Mouse (Mus musculus) cerebellum, adult 9-10 months (tissue): Measurements from ENCODE around the gene Cyp2d10.
"Not testable (repeated sequence)": the region's sequence is repeated elsewhere in the genome, so short reads cannot be mapped to it uniquely, and the experiment has no call there.

ENCODE experiments used
- DNase-seq: peaks from one replicate; pipeline ENCODE4 v3.0.0; 2022

Cyp2d10 gene

DNA sequence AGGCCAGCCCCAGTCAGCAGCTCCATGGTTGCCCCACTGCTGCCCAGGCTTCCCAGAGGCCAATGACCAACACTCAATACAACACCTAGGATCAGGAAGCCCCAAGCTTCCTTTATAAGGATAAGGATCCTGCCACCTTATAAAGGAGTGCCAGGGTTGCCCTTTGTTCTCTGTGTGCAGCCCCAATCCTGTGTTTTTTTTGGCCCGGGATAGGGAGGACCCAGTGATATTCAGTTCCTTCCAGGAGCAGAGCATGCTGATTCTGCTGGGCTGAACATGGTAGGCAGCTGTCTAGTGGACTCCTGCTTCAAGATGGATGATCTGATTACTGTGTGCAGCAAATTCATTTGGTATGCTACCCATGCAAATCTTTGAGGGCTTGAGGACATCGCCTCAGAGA is 13.1 kb downstream of the Cyp2d10 start, which contains the start of gene Cyp2d11:
Gene Cyp2d11 (minus strand): TSS at position 101 of the 400 bp plus-strand sequence.
- not testable (repeated sequence) for DNase-seq

DNA sequence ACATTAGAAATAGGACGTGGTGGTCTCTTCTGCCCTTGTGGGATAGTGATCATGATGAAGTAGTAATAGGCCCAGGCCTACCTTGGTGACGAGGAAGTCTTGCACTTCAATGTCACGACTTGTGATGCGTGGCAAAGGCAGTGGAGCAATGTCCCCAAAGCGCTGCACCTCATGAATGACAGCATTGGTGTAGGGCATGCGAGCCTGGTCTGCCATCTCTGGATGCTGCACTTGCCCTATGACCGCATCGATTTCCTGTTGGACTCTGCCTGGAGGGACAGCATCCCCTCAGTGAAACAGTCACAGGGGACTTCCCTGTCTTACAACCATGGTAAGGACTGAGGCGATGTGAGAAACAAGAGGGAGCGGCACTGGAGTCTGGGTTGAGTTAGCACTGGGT is 17.1 kb downstream of the Cyp2d10 start:
- DNase-seq, result not testable (repeated sequence)

DNA sequence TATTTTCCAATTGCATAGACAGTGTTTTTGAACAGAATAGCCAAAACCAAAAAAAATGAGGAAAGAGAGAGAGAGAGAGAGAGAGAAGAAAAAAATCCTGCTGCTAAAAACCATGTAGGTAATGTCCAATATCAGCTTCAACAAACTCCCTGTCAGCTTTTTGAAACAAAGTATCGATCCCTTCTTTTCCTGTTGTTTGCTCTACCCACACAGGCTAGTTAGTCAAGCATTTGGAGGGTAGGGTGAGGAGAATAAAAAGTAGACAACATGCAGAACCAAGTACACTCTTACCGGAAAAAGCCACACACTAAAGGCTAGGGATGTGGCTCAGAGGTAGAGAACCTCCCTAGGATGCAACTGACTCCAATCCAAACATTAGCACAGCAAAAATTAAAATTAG is 21.3 kb downstream of the Cyp2d10 start:
- no peak for DNase-seq

DNA sequence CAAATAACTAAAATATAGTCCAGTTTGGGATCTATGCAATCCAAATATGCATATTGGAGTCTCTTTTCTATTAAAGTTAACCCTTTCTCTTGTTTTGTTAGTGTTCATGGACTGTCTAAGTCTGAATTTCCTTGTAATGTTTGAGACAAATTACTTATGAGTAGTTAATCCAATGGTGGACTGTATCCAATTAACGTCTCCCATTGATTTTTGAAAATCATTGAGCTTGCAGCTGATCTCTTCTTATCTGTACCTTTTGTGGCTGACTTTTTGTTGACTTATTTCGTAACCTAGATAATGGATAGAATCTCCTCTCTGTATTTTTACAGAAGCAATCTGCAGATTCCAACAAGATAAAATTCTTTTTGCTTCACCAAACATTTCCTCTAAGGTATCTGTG is 24.6 kb downstream of the Cyp2d10 start:
- DNase-seq, result no peak

DNA sequence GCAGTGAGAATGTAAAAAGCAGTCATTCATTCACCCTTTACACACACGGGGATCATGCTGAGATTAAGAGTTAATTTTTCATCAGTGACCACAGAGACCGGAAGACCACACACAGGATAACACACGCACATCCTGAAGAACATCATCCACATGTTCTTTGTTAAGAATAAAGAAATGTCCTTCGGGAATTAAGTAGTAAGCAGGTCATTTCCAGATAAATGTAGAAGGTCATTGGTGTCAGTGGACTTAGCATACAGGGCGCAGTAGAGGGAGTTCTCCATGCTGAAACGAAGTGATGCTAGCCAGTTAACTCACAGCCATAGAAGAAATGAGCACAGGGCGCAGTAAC is 26.3 kb downstream of the Cyp2d10 start:
- DNase-seq, result no peak

DNA sequence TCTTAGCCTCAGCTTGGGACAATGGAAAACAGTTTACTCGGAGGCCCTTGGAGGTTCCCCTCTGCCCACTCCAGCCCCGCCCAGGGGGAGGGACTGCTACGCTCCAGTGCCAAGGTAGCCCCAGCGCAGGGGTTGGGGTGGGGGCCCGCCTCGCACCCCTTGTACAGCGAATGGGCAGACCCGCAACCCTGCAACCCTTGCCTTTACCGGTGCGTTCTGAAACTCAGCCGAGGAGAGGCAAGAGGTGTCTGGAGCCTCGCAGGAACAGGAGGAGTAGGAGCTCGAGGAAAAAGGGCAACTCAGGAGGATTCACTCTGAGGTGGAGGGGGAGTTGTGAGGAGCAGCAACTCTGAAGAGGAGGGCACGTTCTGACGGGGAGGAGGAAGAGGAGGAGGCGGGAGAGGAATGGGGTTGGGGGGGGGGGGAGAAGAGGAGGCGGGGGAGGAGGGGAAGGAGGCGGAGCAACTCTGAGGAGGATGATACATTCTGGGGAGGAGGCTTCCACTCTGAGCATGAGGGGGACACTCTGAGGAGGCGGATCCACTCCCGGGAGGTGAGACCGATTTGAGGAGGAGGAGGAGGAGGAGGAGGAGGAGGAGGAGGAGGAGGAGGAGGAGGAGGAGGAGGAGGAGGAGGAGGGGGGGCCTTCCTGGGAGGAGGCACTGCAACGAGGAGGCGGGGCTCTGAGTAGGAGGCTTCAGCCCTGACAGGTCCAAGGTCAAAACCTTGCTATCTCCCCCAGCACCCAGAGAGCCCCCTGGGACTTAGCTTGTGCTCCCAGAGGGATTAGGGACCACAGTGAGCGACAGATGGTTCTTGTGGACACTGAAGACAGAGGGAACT is 26.9 kb downstream of the Cyp2d10 start, which contains the start of gene Cyp2d22:
Gene Cyp2d22 (minus strand): TSS at position 390 of the 843 bp plus-strand sequence.
- peak; percentile 71 for DNase-seq

DNA sequence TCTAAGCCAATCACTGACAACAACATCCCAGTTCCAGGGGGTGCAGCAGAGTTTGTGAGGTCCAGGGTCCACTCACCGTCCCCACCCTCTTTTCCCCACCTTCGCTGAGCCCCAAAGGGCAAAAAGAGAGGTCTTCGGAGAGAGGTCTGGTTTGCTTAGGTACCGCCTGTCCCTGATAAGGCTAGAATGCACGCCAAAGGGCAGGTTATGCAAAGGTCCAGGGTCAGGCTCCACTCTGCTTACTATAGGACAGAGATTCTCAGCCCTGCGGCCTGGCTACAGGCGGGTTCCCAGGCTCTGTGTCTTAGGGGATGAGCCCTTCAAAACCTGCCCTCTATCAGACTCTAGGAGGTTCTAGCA is 27.5 kb downstream of the Cyp2d10 start:
- no peak for DNase-seq

DNA sequence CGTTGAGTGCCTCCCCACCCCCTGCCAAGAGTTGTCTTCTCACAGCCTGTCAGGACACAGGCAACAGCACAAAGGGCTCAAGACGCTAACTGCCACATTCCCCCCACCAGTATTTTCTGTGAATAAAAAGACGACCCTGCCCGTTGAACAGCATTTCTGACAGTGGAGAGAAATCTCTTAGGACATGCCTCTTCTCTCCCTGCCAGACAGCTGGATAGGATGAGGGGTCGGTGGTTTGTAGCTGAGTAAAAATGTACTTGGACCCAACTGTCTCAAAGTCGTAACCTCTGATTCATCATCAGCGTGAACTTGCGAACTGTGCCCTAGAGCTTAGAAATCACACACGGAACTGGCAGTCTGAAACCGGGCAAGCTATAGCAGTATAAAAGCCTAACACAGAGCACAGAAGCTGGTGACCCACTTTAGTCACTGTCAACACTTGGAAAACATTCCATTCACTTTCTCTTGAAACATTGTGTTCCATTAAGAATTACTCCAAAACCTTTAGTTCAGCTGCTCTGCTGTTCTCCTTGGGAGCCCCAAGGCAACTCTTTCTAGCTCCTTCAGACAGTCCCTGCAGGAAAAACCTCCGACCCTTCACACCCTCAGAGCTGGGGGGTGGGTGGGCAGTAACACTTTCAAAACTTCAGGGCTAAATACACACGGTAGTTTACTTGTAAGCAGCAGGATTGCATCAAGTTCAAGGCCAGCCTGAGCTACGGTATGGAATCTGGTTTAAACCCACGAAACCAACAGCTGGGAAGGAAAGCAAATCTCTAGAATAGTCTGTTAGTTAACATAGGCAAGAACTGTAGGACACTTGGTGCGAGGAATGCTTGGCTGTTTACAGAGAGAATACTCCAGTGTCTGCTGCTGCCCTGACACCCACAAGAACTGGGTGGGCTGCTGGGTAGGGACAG is 28.5 kb downstream of the Cyp2d10 start:
- DNase-seq, result no peak

DNA sequence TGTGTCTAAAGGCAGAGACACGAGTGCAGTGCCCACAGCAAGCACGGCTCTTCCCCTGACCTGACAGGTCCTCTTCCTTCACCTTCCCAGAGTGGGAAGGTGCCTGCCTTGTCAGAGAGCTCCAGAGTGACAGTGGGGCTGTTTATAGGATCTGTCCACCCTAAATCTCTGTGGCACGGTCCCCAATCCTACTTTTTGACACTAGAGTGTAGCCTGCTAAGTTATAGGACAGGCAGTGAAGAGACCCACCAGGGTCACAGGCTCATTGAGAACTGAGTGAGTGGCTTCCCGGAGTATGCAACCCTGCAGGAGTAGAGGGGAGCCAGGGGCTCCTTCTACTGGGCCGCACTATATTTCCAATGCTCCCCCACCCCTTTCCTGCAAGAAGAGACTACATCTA is 29.3 kb downstream of the Cyp2d10 start:
- DNase-seq, result no peak

DNA sequence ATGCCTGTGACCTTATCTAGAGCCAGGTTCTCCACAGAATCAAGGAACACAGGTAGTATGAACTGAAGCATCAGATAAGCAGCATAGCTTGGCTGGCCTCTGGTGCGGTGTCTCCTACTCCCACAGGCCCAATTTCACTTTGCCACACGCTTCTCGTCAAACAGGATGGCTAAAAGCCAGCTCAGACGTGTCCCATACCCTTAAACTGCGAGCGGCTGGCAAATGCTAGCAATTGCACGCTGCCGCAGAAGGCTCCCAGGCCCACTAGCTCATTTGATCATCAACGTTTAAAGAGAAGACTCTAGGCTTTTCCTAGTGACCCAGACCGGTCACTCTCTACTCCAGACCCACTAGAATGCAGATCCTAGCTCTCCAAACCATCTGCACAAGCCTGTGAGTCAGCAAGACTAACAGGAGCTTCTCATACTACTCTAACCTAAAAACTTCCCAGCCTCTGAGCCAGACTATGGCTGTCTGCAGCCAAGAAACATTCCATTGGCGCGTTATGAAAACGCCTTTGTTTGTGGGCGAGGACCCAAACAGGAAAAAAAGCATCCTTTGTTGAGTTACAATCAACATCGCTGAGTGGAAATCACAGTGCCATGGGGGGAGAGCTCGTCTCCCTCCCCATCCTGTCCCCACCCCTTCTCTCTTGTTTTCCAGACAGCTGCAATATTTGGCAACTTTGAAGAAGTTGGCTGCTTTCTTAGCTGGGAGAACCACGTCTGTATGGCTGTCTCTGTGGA is 30.4 kb downstream of the Cyp2d10 start:
- DNase-seq, result no peak

DNA sequence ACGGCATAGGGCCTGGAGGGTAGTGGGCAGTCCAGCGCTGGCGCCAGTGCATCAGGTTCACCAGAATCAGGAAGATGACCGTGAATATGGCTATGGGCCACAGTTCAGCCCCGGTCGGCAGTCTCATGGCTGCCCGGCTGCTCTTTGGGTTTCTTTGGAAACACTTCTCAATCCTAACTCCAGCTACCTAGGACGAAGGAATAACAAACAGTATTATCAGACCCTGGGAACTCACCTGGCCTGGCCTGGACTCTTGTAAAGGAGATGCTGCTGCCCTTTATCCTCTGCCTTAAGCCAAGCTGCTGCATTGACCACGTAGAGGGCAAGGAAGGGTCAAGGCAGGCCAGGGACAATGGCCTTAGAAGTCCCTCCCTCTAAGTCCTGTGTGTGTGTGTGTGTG is 31.1 kb downstream of the Cyp2d10 start:
- DNase-seq, result no peak

DNA sequence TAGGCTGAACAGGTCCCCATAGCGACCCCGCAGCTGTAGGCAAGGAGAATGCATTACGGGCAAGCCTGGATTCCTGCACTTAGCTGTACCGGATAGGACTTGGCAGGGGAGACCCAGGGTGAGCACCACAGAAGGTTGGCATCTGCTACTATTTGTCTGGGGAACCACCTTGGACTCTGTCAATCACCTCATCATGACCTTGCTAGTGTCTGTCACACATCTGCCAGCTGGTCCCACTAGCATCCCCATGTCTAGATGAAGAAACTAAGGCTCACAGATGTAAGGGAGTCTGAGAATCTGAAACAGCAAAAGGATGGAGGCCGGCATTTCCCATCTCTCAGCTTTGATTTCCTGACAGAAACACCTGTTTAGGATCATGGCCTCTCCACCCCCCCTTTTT is 32.6 kb downstream of the Cyp2d10 start:
- DNase-seq, result no peak

DNA sequence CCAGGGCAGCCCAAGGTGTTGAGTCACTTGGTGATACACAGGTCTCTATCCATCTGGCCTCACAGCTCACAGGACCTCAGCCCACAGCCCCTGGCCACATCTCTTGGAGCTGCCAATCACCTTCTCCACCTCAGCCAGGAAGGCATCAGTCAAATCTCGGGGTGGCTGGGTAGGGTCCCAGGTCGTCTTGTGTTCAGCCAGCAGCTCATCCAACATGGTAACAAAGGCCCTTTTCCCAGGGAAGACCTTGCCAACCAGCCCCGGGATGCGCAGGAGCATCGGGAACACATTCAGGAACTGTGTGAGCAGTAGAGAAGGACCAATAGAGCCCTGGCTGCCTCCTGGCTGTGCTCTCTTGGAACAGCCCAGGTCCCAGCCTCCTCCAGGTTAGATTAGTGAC is 34.0 kb downstream of the Cyp2d10 start:
- DNase-seq, result no peak

DNA sequence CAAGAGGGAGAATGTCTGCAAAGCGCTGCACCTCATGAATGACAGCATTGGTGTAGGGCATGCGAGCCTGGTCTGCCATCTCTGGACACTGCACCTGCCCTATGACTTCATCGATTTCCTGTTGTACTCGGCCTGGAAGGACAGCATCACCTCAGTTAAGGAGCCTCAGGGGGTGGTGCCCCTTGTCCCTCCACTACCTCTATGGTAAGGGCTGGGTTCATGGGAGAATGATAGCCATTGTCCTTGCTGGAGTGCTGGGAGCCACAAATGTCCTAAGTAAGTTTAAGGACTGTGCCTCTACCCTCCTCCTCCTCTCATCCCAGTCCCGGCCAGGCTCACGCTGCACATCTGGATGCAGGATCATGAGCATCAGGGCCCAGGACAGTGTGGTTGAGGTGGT is 34.5 kb downstream of the Cyp2d10 start:
- no peak for DNase-seq

DNA sequence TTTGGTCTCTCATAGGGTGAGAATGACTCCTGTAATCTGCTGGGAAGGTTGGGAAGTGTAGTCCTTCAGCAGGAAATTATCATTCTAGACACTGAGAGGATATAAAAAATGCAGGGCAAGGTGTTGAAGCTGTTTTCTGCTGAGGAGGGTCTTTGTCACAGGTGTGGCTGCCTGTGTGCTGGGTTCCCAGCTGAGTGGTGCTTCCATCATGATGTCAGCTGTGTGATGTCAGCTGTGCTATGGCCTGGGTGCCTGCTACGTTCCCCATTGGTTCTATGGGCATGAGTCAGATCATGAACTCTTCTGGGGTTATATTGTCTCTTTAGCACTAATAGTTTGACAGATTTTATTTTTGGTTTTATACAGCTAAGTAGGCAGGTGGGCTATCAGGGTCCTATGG is 38.1 kb downstream of the Cyp2d10 start:
- DNase-seq, result no peak

DNA sequence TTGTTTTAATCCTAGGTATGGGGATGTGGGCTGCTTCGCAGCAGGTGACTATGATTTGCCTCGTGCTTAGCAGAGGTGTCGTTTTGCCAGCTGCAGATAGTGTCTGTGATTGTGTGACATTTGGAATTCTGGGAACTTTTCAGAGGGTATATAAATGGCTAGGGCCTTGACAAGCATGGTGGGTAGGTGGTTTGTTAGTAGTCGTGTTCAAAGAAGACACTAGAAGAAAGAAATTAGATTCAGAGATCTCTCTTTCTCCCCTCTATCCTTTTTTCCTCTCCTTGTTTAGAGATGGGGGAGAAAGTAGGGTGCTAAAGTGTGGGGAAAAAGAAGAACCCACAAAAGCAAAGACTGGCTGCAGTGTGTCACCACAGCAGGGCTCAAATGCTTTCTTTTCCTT is 38.8 kb downstream of the Cyp2d10 start:
- no peak for DNase-seq

DNA sequence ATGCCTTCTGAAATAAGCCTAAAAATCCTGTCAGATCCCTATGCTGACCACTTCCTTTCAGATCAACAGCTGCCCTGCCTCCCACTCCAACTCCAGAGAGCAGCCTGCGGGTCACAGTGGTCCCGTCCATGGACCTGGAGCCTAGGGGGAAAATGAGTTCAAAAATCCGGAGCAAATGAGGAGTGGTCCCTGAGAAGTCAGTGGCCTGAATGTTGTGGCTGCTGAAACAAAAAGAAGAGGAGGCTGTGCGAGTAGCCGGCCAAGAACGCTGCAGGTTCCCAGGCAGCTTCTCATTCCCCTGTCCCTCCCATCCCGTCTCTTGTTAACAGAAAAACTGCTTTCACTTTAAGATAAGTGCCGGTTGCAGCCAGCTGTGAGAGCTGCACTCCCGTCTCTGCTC is 42.4 kb downstream of the Cyp2d10 start:
- DNase-seq, result not testable (repeated sequence)

DNA sequence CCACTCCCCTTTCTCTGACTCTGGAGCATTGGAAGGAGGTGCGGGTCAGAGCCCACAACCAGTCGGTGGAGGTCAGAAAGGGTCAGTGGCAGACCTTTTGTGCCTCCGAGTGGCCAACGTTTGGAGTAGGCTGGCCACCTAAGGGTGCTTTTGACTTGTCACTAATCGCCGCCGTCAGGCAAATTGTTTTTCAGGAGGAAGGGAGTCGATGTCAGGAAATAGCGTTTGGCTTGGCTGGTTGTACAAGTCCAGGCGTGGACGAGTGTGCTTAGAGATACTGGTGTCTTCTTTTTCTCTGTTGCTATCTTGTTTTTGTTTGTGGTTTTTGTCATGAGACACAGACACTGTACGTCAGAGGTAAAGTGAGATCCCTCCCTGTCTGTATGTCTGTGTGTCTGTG is 43.2 kb downstream of the Cyp2d10 start:
- DNase-seq, result not testable (repeated sequence)

DNA sequence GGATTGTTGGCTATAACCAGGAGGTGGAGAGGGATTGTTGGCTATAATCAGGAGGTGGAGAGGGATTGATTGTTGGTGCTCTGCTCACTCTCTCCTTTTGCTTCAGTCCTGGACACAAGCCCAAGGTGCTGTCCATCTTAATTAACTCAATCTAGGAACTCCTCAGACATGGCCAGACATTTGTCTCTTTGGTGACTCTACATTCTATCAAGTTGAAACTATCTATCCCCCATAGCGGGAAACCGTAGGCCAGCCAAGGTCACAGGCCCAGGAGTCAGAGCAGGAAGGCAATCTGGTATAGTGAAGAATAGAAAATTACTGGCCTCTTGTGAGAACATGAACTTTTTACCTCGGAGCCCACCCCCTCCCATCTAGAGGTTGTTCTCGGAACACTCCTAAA is 44.8 kb downstream of the Cyp2d10 start:
- no peak for DNase-seq

DNA sequence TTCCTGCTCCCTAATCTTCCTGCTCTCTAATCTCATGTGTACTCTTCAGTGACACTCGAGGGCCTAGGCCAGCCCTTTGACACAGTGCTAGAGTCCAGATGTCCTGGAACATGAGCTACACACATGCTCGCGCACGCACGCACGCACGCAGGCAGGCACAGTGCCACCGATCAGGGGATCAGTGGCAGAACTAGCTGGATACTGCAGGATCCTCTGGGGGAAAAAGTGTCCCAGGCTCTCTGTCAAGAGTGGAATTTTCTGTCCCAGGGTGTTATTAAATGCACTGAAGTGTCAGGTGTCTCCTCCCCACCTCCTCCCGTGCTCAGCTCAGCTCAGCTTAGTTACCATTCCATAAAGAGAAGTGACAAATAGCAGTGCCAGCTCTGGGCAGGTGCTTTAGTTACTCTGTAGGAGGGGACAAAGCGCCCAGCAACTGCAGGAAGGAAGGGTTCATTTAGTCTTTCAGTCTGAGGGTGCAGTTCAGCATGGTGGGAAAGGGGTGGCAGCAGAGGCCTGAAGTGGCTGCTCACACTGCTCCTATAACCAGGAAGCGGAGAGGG is 45.5 kb downstream of the Cyp2d10 start:
- no peak for DNase-seq

DNA sequence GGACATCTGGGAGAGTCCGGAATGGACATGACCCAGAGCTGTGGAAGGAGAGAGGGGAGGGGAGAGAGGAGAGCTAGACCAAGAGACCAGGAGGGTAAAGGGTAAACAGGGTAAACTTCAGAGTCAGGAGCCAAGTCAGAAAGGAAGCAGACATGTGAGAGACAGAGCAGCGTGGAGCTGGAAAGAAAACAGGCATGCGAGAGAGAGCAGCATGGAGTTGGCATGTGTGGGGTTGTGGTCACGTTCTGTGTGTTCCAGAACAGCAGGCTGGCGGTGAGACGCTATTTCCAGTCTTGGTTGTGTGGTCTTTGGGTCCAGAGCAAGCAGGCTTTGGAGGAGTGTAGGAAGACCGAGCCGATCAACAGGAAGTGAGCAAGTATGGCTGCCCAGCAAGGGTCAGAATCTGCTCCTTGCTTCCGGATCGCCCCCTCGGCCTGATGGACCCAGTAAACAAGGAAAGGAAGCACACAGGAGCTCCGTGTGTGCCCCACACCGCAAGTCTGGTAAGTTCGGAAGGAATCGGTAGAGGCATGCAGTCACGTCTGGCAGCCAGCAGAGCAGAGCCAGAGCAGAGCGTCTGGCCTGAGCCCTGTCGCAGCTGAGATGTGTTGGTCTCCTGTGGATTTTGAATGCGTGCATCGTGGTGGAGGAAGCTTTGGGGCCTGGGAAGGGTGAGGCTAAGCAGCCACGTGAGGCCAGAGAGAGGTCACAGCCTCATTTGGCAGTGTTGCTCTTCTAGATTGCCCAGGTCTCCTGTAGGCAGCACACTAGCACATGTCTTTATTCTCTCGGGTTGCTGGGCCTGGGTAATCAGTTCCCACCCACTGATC is 48.3 kb downstream of the Cyp2d10 start:
- no peak for DNase-seq
